Mouse (Mus musculus) kidney, embryonic 16.5 days (tissue): Measurements from ENCODE around the gene Map4k4. TPM values are rescaled to one million over a fixed set of nuclear protein-coding genes. Genes with fewer than 3 reads are reported as not detected.

Experiments
- ATAC-seq: fragments of 200-750 bp; cut with Nextera tagmentation; 2 replicates; pipeline ENCODE4 v1.8.0; 2017; ENCODE audit warnings: moderate TSS enrichment; ENCODE audit not compliant: low FRiP score, low TSS enrichment
- H3K27ac ChIP-seq: fragments of 300-500 bp; sonication (generic); 2 replicates; pipeline ENCODE4 v1.5.1; 2014; ENCODE audit warnings: low read length
- H3K27me3 ChIP-seq: fragments of 300-500 bp; sonication (generic); 2 replicates; pipeline ENCODE4 v1.6.1; 2014; ENCODE audit warnings: low read length, control low read depth, mixed read lengths; ENCODE audit not compliant: insufficient read depth
- H3K36me3 ChIP-seq: fragments of 300-500 bp; sonication (generic); 2 replicates; pipeline ENCODE4 v1.6.1; 2014; ENCODE audit warnings: low read length, control low read depth, mixed read lengths; ENCODE audit not compliant: insufficient read depth
- H3K4me1 ChIP-seq: fragments of 300-500 bp; sonication (generic); 2 replicates; pipeline ENCODE4 v1.6.1; 2014; ENCODE audit warnings: low read length, control low read depth, mixed read lengths; ENCODE audit not compliant: insufficient read depth
- H3K4me2 ChIP-seq: fragments of 300-500 bp; sonication (generic); replicated peaks from 2 replicates; pipeline ENCODE4 v1.6.1; 2014; ENCODE audit warnings: low read depth, low read length
- H3K4me3 ChIP-seq: fragments of 300-500 bp; sonication (generic); 2 replicates; pipeline ENCODE4 v1.5.1; 2014; ENCODE audit warnings: mild to moderate bottlenecking, low read length
- H3K9ac ChIP-seq: fragments of 300-500 bp; sonication (generic); replicated peaks from 2 replicates; pipeline ENCODE4 v1.6.1; 2014; ENCODE audit warnings: low read length
- H3K9me3 ChIP-seq: fragments of 300-500 bp; sonication (generic); 2 replicates; pipeline ENCODE4 v1.6.1; 2016; ENCODE audit warnings: low read length, control low read depth
- WGBS: fragments of 180-500 bp; shearing (Covaris S2); extraction: QIAGEN DNeasy Blood & Tissue Kit; methylation state at CpG from one replicate; pipeline ENCODE4 v1.1.7; 2014; 5-methylcytosine and 5-hydroxymethylcytosine counted together
- polyA plus RNA-seq: library from polyadenylated mRNA; unstranded; fragments of >200 nt; fragmentation: Nextera tagmentation; extraction: Ambion mirVana; gene quantifications from 2 replicates; pipeline ENCODE4 v1.2.1, GENCODE M21; 2015

Map4k4 gene
- polyA plus RNA-seq, 1 experiment from 2014 or later: 14.3 TPM

DNA sequence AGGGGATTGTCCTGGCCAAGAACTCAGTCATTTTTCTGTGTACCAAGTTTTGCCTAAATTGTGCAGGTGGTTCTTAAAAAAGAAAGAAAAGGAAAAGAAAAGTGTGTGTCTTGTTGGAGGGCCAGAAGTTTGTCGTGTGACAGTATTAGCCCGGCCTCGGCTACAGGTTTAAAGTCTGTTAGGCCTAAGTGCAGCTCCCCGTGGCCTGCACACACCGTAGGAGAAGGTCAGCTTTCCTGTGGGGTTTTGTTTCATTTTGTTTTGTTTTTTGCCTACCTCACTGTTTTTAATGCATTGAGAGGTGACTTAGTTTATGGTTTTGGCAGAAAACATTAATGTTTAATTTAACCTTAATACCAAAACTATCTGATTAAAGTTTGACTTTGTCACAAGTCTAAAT is 124.7 kb downstream of the Map4k4 start:
- no peak for ATAC-seq
- no peaks in the 10 kb centered on the region for H3K9me3 ChIP-seq
- no peaks in the 10 kb centered on the region for H3K27me3 ChIP-seq
- H3K4me2 ChIP-seq: no peak overlapping the region
- WGBS: 75% methylated on average over 5 of the region's 5 CpGs
- H3K36me3 ChIP-seq: peaks cover 54% of the 10 kb centered on the region
- no peak overlapping the region for H3K27ac ChIP-seq
- H3K4me1 ChIP-seq: no peaks in the 10 kb centered on the region
- H3K4me3 ChIP-seq: no peak overlapping the region
- H3K9ac ChIP-seq: no peak overlapping the region

DNA sequence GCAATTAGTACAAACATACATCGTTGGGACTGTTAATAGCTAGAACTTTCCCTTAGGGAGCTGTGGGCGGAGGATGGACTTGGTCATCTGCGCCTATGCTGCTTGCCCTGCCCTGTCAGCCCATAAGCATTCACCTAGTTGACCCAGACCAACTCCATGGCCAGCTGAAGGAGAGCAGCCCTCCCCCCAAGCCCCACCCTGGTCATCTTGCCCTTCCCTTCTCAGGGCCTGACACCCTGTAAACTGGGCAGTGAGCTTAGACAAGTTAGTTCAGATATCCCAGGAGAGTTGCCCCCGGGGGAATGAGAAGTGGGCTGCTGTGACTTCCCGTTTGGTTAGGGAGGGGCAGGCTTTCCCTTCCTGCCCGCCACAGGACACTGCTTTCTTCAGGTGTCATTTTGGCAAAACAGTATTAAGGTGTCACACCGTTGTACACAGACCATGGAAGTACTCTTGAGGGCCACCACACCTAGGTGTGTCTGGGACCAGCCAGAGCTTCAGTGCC is 126.5 kb downstream of the Map4k4 start:
- H3K27ac ChIP-seq: no peak overlapping the region
- H3K4me1 ChIP-seq: no peaks in the 10 kb centered on the region
- no peaks in the 10 kb centered on the region for H3K9me3 ChIP-seq
- peaks cover 49% of the 10 kb centered on the region for H3K36me3 ChIP-seq
- ATAC-seq: no peak
- H3K27me3 ChIP-seq: no peaks in the 10 kb centered on the region
- WGBS: 83% methylated on average over 7 of the region's 7 CpGs
- H3K9ac ChIP-seq: no peak overlapping the region
- H3K4me3 ChIP-seq: no peak overlapping the region
- H3K4me2 ChIP-seq: no peak overlapping the region

DNA sequence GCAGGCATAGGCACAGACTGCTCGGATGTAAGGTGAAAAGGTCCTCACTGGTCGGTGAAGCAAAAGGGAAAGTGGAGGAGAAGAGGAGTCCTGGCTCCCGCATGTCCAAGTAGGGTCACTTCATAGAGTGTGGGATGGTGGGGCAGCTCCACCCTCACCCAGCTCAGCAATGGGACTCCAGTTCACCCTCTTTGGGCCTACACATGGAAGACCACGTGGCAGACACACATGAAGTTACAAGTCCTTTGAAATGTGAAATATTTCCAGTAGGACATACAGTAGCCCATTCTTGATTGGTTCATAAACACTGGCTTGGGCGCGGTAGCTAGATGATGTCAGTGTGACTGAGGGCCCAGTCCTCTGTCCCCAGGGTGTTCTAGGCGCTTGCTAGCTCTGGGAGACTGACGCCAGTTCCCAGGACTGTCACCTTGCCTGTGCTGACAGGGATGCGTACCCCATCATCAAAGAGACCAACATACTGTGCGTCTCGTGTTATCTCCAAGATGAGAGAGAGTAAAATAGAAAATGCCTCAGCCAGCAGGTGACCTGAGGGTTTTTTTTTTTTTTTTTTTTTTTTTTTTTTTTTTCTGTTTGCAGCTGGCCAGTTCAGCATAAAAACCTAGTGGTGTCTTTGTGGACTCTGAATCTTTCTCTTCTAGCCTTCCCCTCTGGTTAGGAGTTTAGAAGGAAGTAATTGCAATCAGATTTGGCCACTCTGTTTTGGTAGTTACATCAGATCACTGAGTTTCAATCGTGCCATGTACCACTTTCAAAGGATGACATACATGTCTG is 127.7 kb downstream of the Map4k4 start:
- Histone ChIP-seq H3K9ac (no peak overlapping the region), H3K4me3 (no peak overlapping the region), H3K9me3 (no peaks in the 10 kb centered on the region), H3K27me3 (no peaks in the 10 kb centered on the region), H3K27ac (no peak overlapping the region), H3K4me1 (no peaks in the 10 kb centered on the region), H3K36me3 (peaks cover 36% of the 10 kb centered on the region), H3K4me2 (no peak overlapping the region)
- ATAC-seq: no peak
- 85% methylated on average over 12 of the region's 12 CpGs for WGBS

DNA sequence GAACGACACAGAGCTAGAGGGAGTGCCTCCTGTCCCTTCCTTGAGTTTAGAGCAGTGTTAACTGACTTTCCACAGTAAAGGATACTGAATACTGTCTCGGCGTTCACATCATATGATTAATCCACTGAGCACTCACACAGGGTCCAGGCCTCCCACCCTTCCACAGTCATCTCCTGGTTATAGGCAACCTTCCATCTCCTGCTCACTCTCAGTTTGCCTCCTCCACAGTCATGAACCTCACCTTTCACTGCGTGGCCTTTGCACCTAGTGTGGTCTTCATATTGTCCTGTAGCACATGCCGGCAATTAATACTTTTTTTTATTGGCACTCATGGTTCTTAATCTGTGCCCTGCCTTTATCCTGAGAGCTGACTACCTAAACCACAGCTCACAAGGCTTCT is 128.9 kb downstream of the Map4k4 start:
- whole genome bisulfite sequencing: 94% methylated on average over 5 of the region's 5 CpGs
- Histone ChIP-seq H3K27me3 (no peaks in the 10 kb centered on the region), H3K4me2 (no peak overlapping the region), H3K36me3 (peaks cover 24% of the 10 kb centered on the region), H3K9ac (no peak overlapping the region), H3K9me3 (no peaks in the 10 kb centered on the region), H3K4me3 (no peak overlapping the region), H3K4me1 (no peaks in the 10 kb centered on the region), H3K27ac (no peak overlapping the region)
- ATAC-seq: no peak

DNA sequence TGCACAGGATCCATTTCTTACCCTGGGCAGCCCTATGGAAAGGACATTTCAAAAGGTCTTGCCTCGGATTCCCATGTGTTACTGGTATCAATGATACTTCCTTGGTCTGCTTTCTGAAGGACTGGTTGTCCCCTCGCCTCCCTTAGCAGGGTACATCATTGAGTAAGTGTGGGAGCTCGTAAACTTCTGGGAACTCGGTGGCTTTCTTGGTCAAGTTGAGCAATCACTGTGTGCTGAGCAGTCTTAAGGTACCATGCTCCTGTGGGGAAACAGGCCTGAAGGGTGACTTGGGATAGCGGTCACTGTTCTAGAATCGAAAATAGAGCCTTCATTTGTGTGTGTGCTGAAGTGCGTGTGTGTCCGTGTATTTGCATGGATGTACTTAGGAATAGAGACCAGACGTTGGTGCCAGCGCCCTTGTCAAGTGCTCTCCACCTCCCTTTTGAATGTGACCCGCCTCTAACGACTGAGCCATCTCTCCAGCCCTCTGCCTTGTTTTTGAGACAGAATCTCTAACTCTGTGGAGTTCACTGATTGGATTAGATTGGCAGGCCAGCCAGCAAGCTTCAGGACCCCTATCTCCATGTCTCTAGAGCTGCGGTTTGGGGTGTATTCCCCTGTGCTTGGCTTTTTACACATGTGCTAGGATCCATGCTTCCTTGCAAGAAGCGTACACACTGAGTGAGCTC is 129.7 kb downstream of the Map4k4 start:
- Histone ChIP-seq H3K27me3 (no peaks in the 10 kb centered on the region), H3K36me3 (peaks cover 18% of the 10 kb centered on the region), H3K9ac (no peak overlapping the region), H3K4me3 (no peak overlapping the region), H3K4me1 (no peaks in the 10 kb centered on the region), H3K9me3 (no peaks in the 10 kb centered on the region), H3K4me2 (no peak overlapping the region), H3K27ac (no peak overlapping the region)
- WGBS: 79% methylated on average over 14 of the region's 14 CpGs
- ATAC-seq: no peak

DNA sequence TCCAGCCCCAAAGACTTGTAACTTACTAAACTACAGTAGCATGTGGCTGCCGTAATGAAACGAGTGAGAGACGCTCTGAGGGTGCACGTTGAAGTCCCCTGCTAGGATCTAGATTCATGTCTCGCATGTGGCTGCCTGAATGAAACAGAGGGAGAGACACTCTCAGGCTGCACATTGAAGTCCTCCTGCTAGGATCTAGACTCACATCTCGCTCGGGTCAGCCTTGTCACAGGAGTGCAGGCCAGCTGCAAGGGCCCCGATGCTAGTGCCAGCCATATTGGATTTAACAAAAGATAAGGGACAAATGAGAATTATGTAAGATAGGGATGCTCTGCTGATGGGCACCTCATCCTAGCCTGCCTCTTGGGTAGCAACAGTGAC is 130.3 kb downstream of the Map4k4 start:
- Histone ChIP-seq H3K36me3 (peaks cover 15% of the 10 kb centered on the region; the same call in 1 of the 2 replicates), H3K9me3 (no peaks in the 10 kb centered on the region), H3K9ac (no peak overlapping the region), H3K27ac (no peak overlapping the region), H3K4me3 (no peak overlapping the region), H3K4me1 (no peaks in the 10 kb centered on the region), H3K4me2 (no peak overlapping the region), H3K27me3 (no peaks in the 10 kb centered on the region)
- no peak for ATAC-seq
- 89% methylated on average over 8 of the region's 8 CpGs for WGBS

DNA sequence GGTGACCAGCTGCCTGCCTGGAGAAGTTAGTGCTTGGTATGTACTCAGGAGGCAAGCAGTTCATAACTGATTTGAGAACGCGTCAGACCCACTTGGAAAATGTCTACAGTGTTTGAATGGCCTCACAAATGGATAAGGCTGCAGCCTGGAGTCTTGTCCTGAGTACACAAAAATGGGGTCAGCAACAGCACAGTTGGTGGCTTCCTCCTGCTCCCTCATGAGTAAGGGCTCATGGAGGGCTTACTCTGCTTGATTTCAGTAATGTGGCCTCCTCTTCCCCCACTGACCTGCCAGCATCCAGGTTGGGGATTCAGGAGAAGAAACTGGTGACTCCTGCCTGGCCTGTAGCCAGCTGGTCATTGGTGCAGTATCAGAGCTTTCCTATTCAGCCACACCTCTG is 130.9 kb downstream of the Map4k4 start:
- no peak overlapping the region for H3K4me3 ChIP-seq
- no peak overlapping the region for H3K4me2 ChIP-seq
- H3K27me3 ChIP-seq: no peaks in the 10 kb centered on the region
- ATAC-seq: no peak
- H3K4me1 ChIP-seq: no peaks in the 10 kb centered on the region
- 92% methylated on average over 2 of the region's 2 CpGs for WGBS
- H3K9me3 ChIP-seq: no peaks in the 10 kb centered on the region
- H3K27ac ChIP-seq: no peak overlapping the region
- H3K36me3 ChIP-seq: peaks cover 9% of the 10 kb centered on the region; the same call in 1 of the 2 replicates
- no peak overlapping the region for H3K9ac ChIP-seq

DNA sequence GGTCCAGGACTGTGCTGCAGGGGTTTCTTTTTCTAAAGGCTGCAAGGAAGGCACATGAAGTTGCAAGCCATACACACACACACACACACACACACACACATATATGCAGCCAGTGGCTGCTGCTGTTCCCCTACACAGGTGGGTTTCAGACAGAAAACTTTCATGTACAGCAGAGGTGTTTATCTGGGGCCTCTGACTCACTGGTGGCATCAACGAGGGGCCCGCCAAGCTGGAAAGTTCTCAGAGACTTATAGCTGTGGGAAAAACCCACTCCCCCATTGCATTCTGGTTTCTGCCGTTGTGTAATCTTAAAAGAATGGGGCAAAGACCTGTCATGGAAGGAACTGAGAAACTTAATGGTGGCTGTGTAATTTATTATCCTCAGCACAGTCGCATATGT is 132.6 kb downstream of the Map4k4 start:
- no peaks in the 10 kb centered on the region for H3K27me3 ChIP-seq
- no peaks in the 10 kb centered on the region for H3K9me3 ChIP-seq
- H3K4me3 ChIP-seq: no peak overlapping the region
- H3K9ac ChIP-seq: no peak overlapping the region
- H3K4me1 ChIP-seq: no peaks in the 10 kb centered on the region
- H3K4me2 ChIP-seq: no peak overlapping the region
- H3K27ac ChIP-seq: no peak overlapping the region
- WGBS: 56% methylated on average over 4 of the region's 4 CpGs
- no peak for ATAC-seq
- no peaks in the 10 kb centered on the region for H3K36me3 ChIP-seq

DNA sequence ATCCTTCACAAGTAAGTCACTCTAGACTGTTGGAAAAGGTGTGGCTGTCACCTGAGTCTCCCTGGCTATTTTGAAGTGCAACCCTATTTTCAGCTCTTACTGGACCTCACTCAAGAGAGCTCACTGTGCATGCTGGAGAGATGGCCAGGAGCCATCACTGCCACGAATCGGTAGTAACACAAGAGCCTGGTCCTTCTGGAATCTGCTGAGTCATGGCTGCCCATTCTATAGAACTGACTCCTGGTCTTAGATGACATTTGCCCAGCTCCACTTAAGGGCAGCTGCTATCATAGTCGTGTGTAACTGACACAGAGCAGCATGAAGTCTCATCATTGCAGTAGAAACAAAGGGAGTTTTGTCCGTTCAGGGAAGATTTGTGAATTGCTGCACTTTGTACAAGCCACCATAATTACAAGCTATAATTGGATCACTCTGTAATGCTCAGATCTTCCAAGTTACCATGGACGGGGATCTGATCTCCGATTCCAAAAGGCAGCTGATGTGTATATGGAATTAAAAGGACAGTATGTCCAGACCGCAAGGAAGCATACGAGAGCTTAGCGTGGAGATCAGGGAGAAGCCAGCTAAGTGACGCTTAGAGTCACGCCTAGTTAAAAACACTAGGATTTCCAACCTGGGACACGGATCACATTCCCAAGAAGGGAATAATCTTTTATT is 133.2 kb downstream of the Map4k4 start:
- no peak overlapping the region for H3K4me2 ChIP-seq
- H3K27ac ChIP-seq: no peak overlapping the region
- H3K9me3 ChIP-seq: no peaks in the 10 kb centered on the region
- H3K36me3 ChIP-seq: no peaks in the 10 kb centered on the region
- no peak overlapping the region for H3K9ac ChIP-seq
- no peaks in the 10 kb centered on the region for H3K4me1 ChIP-seq
- H3K4me3 ChIP-seq: no peak overlapping the region
- no peak for ATAC-seq
- 77% methylated on average over 12 of the region's 12 CpGs for WGBS
- no peaks in the 10 kb centered on the region for H3K27me3 ChIP-seq

DNA sequence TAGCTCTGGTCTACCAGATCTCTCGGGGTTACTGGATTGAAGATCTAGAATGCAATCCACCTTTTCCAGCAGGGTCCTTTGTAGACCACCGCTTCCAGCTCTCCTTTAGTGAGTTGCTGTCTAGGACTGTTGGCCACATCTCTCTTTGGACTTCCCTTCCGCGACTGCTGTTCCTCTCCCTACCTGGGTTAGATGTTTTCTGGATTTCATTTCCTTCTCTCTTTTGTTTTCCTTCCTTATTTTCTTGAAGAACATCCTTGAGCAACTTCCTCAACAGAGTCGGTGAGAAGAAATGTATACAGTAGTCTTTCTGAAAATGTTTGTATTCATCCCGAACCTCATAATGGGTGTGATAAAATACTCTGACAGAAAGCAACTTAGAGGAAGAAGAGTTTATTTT is 137.1 kb downstream of the Map4k4 start:
- no peaks in the 10 kb centered on the region for H3K36me3 ChIP-seq
- no peaks in the 10 kb centered on the region for H3K9me3 ChIP-seq
- H3K27me3 ChIP-seq: no peaks in the 10 kb centered on the region
- 86% methylated on average over 6 of the region's 6 CpGs for WGBS
- H3K4me1 ChIP-seq: no peaks in the 10 kb centered on the region
- H3K4me2 ChIP-seq: no peak overlapping the region
- no peak overlapping the region for H3K9ac ChIP-seq
- H3K27ac ChIP-seq: no peak overlapping the region
- H3K4me3 ChIP-seq: no peak overlapping the region
- no peak for ATAC-seq
